Mouse (Mus musculus): Measurements from ENCODE around the gene Pnkd.
"Not testable (repeated sequence)": the region's sequence is repeated elsewhere in the genome, so short reads cannot be mapped to it uniquely, and the experiment has no call there.

DNA sequence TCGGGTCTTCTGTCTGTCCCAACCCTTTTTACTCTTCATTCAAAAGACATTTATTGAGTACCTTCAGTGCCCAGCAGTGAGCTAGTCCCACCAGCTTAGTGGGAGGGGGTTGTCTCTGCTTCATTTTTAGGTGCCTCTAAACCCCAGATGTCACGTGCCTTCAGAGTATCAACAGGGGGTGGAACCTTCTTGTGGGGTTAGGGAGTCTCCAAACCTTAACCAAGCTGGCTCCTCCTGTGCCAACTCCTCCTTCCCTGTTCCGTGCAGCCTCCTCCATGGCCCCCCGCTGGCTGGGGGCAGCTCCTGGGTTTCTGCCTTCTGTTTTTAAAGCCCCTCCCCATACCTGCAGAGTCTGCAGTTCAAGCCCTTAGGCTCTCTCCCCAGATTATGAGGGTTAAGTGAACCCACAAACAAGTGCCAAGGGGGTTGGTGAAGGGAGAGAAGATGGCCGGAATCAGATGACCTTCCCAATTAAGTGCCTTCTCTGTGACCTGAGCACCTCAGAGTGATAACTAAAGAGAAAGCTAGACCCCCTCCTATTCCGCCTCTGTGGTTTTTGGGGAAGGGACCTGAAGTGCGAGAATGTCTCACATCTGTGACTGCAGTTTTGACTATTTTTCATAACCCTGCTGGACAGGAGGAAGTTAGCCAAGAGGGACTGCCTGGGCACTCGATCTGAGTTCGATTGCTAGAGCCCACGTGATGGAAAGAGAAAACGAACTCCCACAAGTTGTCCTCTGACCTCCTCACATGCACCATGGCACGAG, 111.9 kb downstream of the Pnkd start:
- not testable (repeated sequence) for TF ChIP-seq GATA1, TAL1 (IDR thresholded peaks at IDR 0.05; ENCODE audit: low read length)
